Mouse (Mus musculus) kidney, postnatal 10 days (tissue): Measurements from ENCODE around the gene Adamts20.
"Not testable (repeated sequence)": the region's sequence is repeated elsewhere in the genome, so short reads cannot be mapped to it uniquely, and the experiment has no call there.

ENCODE experiments used
- DNase-seq: peaks from one replicate; pipeline ENCODE4 v3.0.0; 2021; ENCODE audit warnings: mixed read lengths

Gene Adamts20

DNA sequence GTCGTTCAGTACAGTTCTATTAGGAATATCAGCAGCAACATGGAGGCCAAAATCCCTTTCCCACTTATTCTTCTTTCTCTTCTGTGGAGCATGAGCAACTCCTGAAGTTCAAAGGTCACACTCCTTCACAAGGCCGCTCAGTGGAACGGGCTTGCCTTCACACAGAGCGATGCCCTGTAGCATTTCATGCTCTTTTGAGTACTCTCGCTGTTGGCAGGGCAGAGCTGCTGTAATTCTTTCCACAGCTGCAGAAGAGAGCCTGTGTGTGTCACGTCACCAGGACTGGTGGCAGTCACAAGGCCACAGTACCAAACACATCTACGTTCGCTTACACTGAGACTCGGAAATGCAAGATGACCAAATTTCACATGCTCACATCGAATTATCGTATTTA is 21.2 kb downstream of the Adamts20 start:
- no peak for DNase-seq

DNA sequence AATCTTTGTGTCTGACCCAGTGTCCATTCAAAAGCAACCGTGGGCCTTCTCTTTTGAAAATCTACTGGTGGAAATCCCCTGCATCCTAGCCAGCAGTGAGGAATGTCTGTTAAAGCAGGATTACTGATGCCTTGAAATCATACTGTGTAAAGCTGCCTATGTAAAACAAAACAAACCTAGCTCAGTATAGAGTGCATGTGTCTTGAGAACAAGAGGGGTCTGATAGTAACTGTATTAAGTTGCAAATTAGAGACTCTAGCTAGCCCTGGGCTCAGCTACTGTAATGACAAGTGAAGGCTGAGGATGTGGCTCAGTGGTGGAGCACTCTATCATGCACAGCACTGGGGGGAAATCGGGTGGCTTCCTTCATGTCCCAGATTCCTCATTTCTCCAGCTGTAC is 22.2 kb downstream of the Adamts20 start:
- no peak for DNase-seq

DNA sequence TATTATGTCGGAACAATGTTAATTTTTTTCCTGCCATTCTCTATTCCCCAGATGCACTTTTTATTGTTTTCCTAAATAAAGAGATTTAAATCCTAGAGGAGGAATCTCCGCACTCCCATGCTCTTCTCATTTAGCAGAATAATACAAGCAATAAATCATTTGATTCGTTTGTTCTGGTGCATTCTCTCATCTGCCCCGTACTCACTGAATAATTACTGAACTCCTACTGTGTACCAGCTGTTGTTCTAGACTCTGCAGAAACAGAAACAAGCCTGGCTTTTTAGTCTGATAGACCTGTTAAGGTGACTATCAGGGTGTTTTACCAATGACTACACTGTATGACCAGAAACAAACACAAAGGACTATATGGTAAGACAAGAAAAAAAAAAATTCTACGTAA is 29.7 kb downstream of the Adamts20 start:
- DNase-seq = no peak

DNA sequence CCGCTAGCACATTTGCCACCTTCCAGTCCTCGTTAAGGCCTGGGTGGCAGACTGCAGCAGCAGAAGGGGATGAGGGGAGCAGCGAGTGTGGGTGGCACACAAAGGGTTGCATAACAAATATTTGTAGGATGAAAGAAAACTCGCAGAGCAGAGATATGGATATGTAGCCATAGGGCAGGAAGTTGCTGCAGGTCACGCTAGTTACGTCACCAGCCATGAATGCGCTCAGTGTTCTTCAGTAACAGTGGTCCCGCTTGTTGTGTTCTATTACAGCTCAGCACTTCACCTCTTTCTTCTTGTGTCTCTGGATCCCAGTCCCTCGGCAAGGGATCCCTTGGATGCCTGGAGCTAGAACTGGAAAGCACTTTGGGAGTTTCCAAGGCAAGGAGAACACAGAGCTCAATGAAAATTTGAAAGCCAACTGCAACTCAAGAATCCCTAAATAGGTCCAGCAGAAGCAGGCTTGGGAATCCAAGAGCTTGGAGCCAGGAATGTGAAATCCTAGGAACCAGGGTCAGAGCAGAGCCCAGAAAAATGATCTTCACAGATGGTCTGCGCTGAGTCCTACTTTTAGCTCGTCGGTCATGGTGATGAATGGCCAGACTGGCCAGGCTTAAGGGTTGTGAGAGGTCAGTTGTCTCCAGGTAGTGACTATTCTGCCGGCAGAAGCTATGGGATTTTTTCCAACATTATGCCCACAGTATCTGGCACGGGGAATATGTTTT is 34.4 kb downstream of the Adamts20 start:
- no peak for DNase-seq

DNA sequence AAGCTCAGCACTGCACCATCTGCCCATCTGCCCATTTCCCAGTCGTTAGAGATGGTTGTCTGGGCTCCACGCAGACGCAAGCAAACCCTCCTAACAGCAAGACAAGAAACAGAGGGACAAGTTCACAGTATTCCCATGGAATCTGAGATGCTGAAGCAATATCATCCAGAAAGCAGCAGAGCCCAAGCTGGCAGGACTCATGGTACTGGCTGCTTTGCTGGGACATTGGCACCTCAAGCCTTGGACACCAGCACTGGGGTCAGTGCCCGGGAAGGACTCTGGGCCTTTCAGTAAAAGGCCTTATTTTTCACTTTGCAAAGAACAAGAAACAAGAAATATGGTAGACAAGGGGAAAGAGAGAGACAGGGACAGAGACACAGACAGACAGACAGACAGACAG is 36.5 kb downstream of the Adamts20 start:
- DNase-seq = no peak

DNA sequence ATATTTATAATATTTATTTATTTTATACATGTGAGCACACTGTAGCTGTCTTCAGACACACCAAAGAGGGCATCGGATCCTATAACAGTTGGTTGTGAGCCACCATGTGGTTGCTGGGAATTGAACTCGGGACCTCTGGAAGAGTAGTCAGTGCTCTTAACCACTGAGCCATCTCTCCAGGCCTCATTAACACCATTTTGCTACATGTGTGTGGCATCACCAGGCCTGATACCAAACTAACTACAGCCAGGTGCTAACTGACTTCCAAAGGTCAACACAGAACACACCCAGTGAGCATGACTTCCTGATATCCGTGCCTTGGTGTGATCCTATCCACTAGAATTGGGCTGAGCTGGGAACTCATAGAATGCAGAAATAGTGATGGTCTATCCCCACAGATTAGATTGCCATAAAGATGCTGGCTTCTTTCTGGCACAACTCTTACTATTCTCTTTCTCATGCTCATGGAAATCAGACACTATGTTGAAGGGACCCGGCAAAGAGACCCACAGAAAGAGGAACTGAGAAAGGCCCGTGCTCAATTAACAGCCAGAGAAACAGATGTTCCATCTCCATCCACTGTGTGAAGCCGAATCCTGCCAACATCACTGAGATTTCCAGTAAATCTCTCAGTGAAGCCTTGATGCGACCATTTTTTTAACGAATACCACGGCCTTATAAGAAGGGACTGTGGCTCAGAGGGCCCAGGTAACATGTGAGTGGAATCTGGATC is 37.6 kb downstream of the Adamts20 start:
- DNase-seq = no peak

DNA sequence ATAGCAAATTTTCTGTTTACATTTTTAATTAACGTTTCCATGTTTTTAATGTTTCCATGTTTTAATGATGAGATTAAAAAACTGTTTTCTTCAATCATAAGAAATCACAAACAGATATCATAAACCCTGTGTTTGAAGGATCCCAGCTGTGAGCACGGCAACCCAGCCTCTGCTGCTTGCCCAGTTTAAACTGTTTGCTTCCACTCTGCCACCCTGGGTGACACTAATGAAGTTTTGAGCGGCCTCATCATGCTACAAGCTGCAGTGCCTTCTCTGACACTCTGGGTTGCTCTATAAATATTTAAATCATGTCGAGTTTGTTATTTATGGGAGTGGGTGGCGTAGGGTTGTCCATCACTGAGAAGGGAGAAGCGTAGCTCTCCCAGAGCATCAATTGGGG is 44.7 kb downstream of the Adamts20 start:
- DNase-seq = no peak

DNA sequence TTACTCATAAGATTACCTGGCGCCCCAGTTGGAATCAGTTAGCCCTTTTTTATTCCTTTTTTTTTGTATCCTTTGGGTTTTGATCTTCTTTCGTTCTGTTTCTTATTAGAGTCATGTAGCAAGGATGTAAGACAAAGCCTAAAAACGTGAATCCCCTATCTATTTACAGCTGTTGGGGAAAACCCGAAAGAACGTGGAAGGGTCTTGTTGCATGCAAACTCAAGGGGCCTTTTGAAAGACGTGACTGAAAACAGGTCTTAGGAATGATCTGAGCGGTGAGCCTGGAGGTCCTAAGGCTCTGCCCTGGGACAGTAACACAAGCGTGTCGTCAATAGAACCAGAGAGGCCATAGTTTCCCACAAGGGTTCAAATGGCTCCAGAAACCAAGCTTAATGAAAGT is 46.1 kb downstream of the Adamts20 start:
- no peak for DNase-seq

DNA sequence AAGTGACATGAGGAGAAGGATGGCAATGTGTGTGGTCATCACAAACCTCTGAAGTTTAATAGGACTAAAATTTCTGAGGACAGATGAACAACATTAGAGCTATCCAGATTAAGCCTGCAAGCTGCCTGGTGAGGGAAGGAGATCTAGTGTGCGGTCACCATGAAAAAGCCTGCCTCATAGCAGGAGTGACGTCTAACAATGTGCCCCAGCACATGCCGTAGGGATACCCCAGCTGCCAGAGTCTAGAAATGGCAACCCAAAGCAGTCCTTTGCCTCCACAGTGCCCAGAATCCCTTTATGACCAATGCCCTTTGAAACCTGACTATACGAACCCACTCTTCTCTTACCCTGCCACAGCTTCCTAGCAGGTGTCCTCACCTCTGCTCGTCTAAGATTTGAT is 46.8 kb downstream of the Adamts20 start:
- no peak for DNase-seq

DNA sequence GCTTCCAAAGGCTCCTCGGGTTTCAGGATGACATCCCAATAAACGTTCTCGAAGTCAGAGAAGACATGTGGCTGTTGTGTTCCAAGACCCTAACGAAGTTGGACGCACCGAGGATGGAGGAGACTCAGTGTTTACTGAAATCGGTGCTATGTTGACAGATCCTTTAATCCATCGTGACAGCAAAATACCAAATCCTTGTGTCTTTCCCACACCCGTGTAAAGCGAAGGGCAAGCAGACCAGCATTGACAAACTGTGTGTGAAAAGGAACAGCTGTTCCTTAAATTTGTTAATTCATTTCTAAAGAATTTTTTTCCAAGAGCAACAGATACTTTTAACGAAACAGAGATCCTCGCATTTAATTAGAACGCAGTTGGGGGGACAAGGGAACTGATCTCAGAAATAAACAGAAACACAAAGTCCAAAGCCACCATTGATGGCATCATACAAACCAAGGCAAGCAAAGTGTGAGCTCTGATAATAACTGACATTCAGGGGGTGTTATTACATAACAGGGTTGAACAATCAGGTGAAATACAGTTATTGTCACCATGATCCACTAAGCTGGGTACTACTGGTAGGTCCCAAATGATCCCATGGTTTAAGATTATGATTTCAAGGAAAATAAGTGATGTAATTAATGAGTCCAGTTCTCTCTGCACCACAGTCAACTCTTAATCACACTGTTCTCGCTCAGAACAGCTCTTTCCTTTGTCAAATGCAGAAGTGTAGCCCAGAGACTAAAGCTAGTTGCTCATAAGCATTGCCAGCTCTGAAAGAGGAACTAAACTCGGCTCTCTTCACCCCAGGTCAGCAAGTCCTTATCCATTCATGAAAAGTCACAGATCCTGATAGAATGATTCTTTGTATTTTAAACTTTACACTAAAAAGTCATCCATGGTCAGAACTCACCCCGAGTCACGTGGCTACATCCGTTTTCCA is 47.7 kb downstream of the Adamts20 start:
- DNase-seq = no peak

DNA sequence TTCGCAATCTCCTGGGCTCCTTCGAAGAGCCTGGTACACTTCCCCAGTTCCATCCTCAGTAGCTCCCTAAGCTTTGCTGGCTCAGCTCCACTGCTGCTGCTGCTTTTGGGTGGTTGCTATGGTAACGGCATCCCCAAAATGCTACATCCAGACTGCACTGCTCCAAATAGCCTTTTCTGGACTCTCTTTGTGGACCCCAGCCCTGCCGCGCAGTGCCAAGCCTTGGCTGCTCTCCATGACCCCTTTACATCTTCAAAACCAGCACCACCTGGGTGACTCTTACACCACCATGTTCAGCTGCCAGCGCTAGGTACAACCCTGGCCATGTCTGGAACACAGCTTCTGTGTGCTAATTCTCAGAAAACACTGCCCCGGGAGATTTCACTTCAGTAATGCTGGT is 55.4 kb downstream of the Adamts20 start:
- no peak for DNase-seq

DNA sequence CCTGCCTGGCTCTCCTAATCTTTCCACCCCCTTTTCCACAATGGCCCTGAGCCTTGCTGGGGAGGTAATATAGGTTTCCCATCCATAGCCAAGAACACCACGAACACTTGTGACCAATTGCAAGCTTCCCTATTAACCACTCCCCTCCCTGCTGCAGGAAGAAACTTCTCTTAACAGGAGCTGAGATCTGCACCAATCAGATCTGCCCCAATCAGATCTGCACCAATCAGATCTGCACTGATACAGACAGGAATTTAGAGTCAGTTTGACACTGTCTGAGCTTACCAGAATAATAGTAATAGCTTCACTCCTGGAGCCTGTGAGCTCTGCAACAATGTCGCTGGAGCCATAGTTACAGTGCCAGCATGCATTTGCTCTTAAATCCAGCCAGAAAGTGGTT is 58.9 kb downstream of the Adamts20 start:
- DNase-seq = no peak

DNA sequence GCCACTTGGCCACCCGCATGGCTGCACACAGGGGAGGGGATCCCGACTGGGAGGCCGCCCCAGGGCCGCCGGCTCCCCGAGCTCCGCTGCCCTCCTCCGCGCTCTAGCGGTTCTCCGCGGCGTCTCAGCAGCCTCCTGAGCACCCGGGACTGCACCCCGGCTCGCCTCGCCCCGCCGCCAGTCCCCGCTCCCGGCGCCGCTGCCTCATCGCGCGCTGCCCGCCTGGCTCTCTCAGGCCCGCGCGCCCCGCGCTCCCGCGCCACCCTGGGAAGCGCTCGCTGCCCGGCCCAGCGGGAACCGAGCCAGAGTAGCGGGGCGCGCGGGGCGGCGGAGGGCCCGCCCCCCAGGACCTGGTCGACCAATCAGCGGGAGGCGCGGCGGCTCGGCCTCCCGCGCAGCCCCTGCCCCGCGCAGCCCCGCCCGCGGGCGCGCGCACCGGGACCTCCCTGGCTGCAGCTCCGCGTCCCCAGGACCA is 61.1 kb downstream of the Adamts20 start:
- peak; percentile 88 for DNase-seq

DNA sequence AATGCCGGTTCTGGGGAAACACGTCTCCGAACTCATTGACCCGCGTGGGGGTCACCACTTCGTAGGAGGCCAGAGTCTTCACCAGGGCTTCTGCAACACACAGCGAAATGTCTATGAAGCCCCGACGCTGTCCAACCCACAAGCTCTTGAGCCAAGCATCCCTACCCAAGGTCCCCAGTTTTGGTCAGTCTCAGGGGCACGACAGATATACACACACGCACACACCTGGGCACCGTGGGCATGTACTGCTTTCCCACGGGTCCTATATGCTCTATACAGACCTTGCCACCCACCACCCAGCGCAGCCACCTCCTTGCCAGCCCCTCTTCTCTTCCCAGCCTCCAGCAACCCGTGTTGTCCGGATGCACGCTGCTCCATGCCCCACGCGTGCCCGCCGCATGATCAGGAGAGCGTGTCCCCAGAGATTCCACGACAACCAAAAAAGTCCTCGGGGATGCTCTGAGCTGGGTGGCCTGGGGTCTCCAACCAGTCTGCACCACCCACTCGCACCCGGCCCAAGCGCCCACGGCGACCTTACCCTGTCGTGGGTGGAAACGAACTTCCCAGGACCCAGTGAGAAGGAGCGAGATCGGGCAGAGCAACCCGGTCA is 61.7 kb downstream of the Adamts20 start:
- no peak for DNase-seq

DNA sequence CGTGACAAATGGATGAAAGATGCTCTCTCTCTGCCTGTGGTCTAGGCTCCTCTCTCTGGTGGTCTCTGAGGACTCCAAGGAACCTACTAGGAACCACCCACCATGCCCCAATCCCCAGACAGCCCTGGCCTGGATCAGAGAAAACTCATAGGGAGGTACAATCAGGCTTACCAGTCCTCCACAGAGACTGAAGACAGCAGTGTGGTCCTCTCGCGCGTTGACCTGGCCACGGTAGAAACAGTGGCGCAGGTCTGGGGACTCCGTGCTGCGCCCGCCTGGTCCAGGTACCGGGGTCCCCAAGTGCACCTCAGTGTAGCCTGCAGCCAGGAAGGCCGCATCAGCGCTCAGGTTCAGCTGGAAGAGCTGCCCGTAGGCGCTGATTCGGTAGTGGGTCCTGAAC is 62.2 kb downstream of the Adamts20 start:
- no peak for DNase-seq

DNA sequence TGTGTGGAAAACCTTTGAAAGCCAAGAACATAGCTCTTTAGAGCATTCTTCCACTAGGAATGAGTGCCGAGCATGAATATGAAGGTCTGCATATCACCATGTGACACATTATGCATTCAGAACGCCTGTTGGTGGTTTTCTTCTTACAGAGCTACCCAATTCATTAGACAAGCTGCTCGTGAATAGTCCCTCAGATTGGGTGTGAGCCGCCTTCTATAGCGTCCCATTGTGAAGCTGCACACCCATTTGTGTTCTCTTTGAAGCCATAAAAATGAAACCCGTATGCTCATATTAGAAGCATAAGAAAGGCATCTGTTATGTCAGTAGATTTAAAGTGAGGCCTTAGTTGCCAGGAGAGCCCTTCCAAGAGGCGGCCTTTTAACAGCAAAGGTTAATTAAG is 72.5 kb downstream of the Adamts20 start:
- no peak for DNase-seq

DNA sequence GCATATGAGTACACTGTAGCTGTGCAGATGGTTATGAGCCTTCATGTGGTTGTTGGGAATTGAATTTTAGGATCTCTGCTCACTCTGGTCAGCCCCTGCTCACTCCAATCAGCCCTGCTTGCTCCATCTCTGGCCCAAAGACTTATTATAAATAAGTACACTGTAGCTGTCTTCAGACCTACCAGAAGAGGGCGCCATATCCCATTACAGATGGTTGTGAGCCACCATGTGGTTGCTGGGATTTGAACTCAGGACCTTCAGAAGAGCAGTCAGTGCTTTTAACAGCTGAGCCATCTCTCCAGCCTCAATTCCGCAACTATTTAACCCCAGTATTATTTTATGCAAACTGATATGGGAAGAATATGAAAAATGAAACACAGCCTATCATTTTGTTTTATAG is 75.1 kb downstream of the Adamts20 start:
- DNase-seq = not testable (repeated sequence)

DNA sequence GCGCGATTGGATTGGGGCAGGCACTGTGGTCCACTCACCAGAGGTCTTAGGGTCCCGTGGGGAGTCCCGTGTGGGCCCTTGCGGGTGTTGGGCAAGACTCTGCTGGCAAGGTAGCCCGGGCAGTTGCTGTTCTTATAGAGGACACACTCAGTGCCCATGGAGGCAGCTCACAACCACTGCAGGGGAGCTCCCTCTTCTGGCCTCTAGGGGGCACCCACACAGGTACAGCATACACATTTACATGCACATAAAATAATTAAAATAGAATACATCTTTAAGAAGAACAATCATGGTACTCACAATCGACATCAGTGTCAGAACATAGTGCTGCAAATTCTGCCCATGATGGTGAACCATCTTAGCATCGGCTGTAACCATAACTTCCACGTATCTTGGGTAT is 85.8 kb downstream of the Adamts20 start:
- peak; percentile 14 for DNase-seq

DNA sequence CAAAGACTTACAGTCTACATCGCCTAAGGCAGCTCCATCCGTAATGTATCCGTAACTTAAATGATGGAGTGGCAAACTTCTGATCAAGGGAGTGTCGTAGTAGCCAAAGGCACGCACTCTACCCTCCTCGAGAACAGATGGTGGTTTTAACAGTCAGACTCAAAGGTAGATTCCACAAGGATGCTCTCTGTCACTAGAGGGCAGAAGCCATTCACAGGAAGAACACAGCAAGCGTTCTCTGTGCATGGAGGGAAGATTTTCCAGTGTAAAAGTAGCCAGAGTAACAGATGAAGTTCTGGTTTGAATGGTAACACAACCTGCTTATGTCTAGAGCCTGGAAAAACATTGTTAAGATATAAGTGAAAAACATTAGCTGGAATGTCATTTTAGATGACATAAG is 92.7 kb downstream of the Adamts20 start:
- peak; percentile 8 for DNase-seq

DNA sequence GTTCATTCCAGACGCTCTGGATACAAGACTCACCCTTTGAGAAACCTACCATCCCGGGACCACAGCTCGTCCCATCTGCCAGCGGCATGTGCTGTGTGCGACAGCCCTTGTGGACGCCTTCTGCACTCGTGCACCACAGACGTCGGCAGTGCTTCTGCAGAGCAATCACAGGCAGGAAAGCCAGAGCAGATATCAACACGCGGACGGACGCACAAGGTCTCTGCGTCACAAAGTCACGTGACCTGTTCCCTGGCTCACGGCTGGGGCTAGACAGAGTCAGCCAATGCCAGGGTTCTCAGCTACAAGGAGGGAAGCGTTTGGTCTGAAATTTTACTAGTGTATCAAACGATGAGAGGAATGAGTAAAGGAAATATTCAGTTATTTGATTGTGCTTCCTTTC is 116.2 kb downstream of the Adamts20 start:
- no peak for DNase-seq

DNA sequence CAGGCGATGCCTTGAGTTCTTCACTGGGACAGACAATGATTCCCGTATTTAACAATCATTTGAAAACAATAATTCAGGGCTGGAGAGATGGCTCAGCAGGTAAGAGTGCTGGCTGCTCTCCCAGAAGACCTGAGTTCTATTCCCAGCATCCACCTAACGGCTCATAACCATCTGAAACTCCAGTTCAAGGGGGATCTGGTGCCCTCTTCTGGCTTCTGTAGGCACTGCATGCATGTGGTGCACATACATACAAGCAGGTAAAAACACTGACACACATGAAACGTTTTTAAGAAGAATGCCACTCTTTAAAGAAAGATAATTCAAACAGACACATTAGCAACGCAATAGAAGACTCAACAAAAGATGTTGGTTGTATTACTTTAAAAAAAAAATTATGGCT is 120.9 kb downstream of the Adamts20 start:
- DNase-seq = no peak

DNA sequence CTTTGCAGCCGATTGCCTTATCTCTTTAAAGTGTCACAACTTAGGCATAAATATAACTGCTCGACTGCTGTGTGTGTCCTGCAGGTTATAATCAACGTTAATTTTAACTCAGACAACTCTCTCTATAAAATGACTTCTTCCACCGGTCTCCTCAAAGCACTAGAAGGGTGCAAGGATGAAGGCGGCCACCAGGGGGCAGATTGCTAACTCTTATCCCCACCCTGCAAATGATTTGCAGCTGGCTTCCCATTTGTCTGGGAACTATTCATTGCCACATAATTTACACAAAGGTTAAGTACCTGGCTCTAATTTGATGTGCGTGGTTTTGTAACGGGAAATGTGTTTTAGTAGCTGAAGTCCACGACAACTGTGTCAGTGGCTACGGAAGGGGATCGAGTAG is 122.9 kb downstream of the Adamts20 start:
- peak; percentile 91 for DNase-seq

DNA sequence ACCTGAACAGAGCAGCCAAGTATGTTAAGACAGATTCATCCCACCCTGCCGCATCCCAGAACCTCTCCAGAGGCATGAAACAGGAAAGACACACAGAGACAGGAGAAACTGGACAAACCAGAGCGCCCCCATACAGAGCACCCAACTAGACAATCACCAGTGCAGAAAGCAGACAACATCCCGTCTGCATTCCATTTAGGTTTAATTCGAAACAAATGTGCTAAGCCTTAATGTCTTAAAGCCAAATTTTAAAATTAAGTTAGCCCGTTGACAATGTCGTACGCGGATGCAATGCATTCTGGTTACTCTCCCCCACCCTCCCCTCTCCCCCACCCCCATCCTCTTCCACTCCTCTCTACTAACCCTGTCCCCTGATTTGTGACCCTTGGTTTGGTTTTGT is 126.2 kb downstream of the Adamts20 start:
- DNase-seq = no peak
